Mouse (Mus musculus) lung, embryonic 15.5 days (tissue): ENCODE data around the gene Tpi1. TPM values are rescaled to one million over a fixed set of nuclear protein-coding genes. Genes with fewer than 3 reads are reported as not detected.
A peak's percentile ranks its signal among the peaks of the same experiment; 100 is the strongest.
"Not testable (repeated sequence)": the region's sequence is repeated elsewhere in the genome, so short reads cannot be mapped to it uniquely, and the experiment has no call there.

Experiments used
- ATAC-seq: fragments of 200-750 bp; cut with Nextera tagmentation; 2 replicates; pipeline ENCODE4 v1.8.0; 2017; ENCODE audit warnings: moderate number of reproducible peaks, borderline replicate concordance; ENCODE audit not compliant: low FRiP score, low TSS enrichment; ENCODE audit errors: extremely low read depth
- H3K27ac ChIP-seq: fragments of 300-500 bp; sonication (generic); 2 replicates; pipeline ENCODE4 v1.5.1; 2015; ENCODE audit warnings: moderate library complexity, mild to moderate bottlenecking, inconsistent platforms
- H3K27me3 ChIP-seq: fragments of 300-500 bp; sonication (generic); 2 replicates; pipeline ENCODE4 v1.6.1; 2015; ENCODE audit warnings: inconsistent platforms
- H3K36me3 ChIP-seq: fragments of 300-500 bp; sonication (generic); 2 replicates; pipeline ENCODE4 v1.6.1; 2015; ENCODE audit warnings: inconsistent platforms
- H3K4me1 ChIP-seq: fragments of 300-500 bp; sonication (generic); 2 replicates; pipeline ENCODE4 v1.6.1; 2015; ENCODE audit warnings: inconsistent platforms
- H3K4me2 ChIP-seq: fragments of 300-500 bp; sonication (generic); 2 replicates; pipeline ENCODE4 v1.6.1; 2015; ENCODE audit warnings: inconsistent platforms, mild to moderate bottlenecking, moderate library complexity
- H3K4me3 ChIP-seq: fragments of 300-500 bp; sonication (generic); 2 replicates; pipeline ENCODE4 v1.5.1; 2015; ENCODE audit warnings: mild to moderate bottlenecking, inconsistent platforms
- H3K9ac ChIP-seq: fragments of 300-500 bp; sonication (generic); 2 replicates; pipeline ENCODE4 v1.6.1; 2015; ENCODE audit warnings: inconsistent platforms
- H3K9me3 ChIP-seq: fragments of 300-500 bp; sonication (generic); 2 replicates; pipeline ENCODE4 v1.6.1; 2016; ENCODE audit warnings: inconsistent platforms
- WGBS: fragments of 180-500 bp; shearing (Covaris S2); methylation state at CpG from one replicate; pipeline ENCODE4 v1.1.7; 2015; 5-methylcytosine and 5-hydroxymethylcytosine counted together
- polyA plus RNA-seq: library from polyadenylated mRNA; unstranded; fragments of >200 nt; fragmentation: Nextera tagmentation; extraction: Ambion mirVana; gene quantifications from 2 replicates; pipeline ENCODE4 v1.2.1, GENCODE M21; 2015

The Tpi1 gene
- polyA plus RNA-seq, 1 experiment from 2014 or later = 712 TPM

- Histone ChIP-seq H3K36me3 (peaks cover 51% of the 10 kb centered on the region), H3K9ac (no peak overlapping the region), H3K9me3 (no peaks in the 10 kb centered on the region), H3K27me3 (no peaks in the 10 kb centered on the region), H3K4me3 (peak overlapping the region; percentile 78), H3K4me2 (peak overlapping the region; percentile 71), H3K27ac (peak overlapping the region; percentile 93), H3K4me1 (peaks cover 36% of the 10 kb centered on the region)
- peak; percentile 43; the same call in 1 of the 2 replicates for ATAC-seq
- 26% methylated on average over 8 of the region's 8 CpGs for whole genome bisulfite sequencing
Observed at GRCm38 (mm10) chr6:124814448-124814847, 352 bp upstream of the Tpi1 start.

GRCm38 (mm10) chr6:124813496-124813895, 600 bp downstream of the Tpi1 start:
- Histone ChIP-seq H3K4me3 (peak overlapping the region; percentile 78), H3K27ac (peak overlapping the region; percentile 93), H3K4me2 (peak overlapping the region; percentile 71), H3K36me3 (peaks cover 41% of the 10 kb centered on the region), H3K4me1 (peaks cover 36% of the 10 kb centered on the region), H3K9ac (peak overlapping the region; percentile 85), H3K9me3 (no peaks in the 10 kb centered on the region), H3K27me3 (no peaks in the 10 kb centered on the region)
- peak; percentile 50 for ATAC-seq
- 0% methylated on average over 18 of the region's 18 CpGs for WGBS

GRCm38 (mm10) chr6:124812848-124813247, 1.2 kb downstream of the Tpi1 start:
- Histone ChIP-seq H3K4me3 (peak overlapping the region; percentile 78), H3K4me2 (peak overlapping the region; percentile 71), H3K27ac (peak overlapping the region; percentile 93), H3K4me1 (peaks cover 41% of the 10 kb centered on the region), H3K9ac (peak overlapping the region; percentile 85), H3K36me3 (peaks cover 35% of the 10 kb centered on the region), H3K27me3 (no peaks in the 10 kb centered on the region), H3K9me3 (no peaks in the 10 kb centered on the region)
- 14% methylated on average over 9 of the region's 9 CpGs for WGBS
- no peak for ATAC-seq

- Histone ChIP-seq H3K4me1 (peaks cover 41% of the 10 kb centered on the region), H3K4me3 (peak overlapping the region; percentile 78), H3K9ac (0 out of 2 replicates have a peak overlapping the region, but pooled peaks have one; percentile 85), H3K27ac (no peak overlapping the region), H3K36me3 (peaks cover 26% of the 10 kb centered on the region), H3K27me3 (no peaks in the 10 kb centered on the region), H3K4me2 (peak overlapping the region; percentile 71), H3K9me3 (no peaks in the 10 kb centered on the region)
- WGBS = 74% methylated on average over 24 of the region's 24 CpGs
- no peak for ATAC-seq
Observed at GRCm38 (mm10) chr6:124811701-124812560, 2.2 kb downstream of the Tpi1 start.

- Histone ChIP-seq H3K4me1 (peaks cover 44% of the 10 kb centered on the region), H3K27me3 (no peaks in the 10 kb centered on the region), H3K4me2 (no peak overlapping the region), H3K9me3 (no peaks in the 10 kb centered on the region), H3K9ac (no peak overlapping the region), H3K4me3 (no peak overlapping the region), H3K27ac (no peak overlapping the region), H3K36me3 (peaks cover 20% of the 10 kb centered on the region)
- no peak for ATAC-seq
- 64% methylated on average over 4 of the region's 4 CpGs for WGBS
Observed at GRCm38 (mm10) chr6:124811403-124811665, 2.8 kb downstream of the Tpi1 start.

GRCm38 (mm10) chr6:124810566-124811402, 3.3 kb downstream of the Tpi1 start:
- not testable (repeated sequence) for H3K27me3 ChIP-seq, H3K27ac ChIP-seq, H3K9ac ChIP-seq, ATAC-seq, H3K9me3 ChIP-seq, H3K4me3 ChIP-seq
- peak overlapping the region; percentile 86; the same call in 1 of the 2 replicates for H3K4me2 ChIP-seq
- WGBS = 79% methylated on average over 11 of the region's 11 CpGs
- peaks cover 19% of the 10 kb centered on the region for H3K36me3 ChIP-seq
- peaks cover 50% of the 10 kb centered on the region for H3K4me1 ChIP-seq

- WGBS = 41% methylated on average over 14 of the region's 14 CpGs
- Histone ChIP-seq H3K36me3 (peaks cover 15% of the 10 kb centered on the region), H3K4me1 (peaks cover 52% of the 10 kb centered on the region), H3K9ac (peak overlapping the region; percentile 60), H3K4me2 (peak overlapping the region; percentile 86), H3K27ac (peak overlapping the region; percentile 93), H3K27me3 (no peaks in the 10 kb centered on the region), H3K4me3 (peak overlapping the region; percentile 53), H3K9me3 (no peaks in the 10 kb centered on the region)
- no peak; the same call in 1 of the 2 replicates for ATAC-seq
Observed at GRCm38 (mm10) chr6:124809775-124810538, 4.1 kb downstream of the Tpi1 start.

- WGBS = 0% methylated on average over 35 of the region's 35 CpGs
- H3K27me3 ChIP-seq = no peaks in the 10 kb centered on the region
- no peaks in the 10 kb centered on the region for H3K9me3 ChIP-seq
- peak overlapping the region; percentile 86 for H3K4me2 ChIP-seq
- peaks cover 15% of the 10 kb centered on the region for H3K36me3 ChIP-seq
- ATAC-seq = peak; percentile 19; the same call in 1 of the 2 replicates
- peak overlapping the region; percentile 60 for H3K9ac ChIP-seq
- H3K4me1 ChIP-seq = peaks cover 44% of the 10 kb centered on the region
- peak overlapping the region; percentile 93 for H3K27ac ChIP-seq
- H3K4me3 ChIP-seq = peak overlapping the region; percentile 53
Observed at GRCm38 (mm10) chr6:124809052-124809774, 4.9 kb downstream of the Tpi1 start.

GRCm38 (mm10) chr6:124808358-124809012, 5.6 kb downstream of the Tpi1 start, which contains the start of gene Spsb2:
TSS of gene Spsb2 (plus strand) at chr6:124808661.
- H3K27ac ChIP-seq = peak within 1 kb of the TSS; percentile 93
- peak within 1 kb of the TSS; percentile 53 for H3K4me3 ChIP-seq
- 3% methylated on average over 29 of the region's 29 CpGs for WGBS
- H3K9ac ChIP-seq = peak within 1 kb of the TSS; percentile 60
- H3K36me3 ChIP-seq = peaks cover 15% of the 10 kb centered on the region
- no peaks in the 10 kb centered on the region for H3K27me3 ChIP-seq
- H3K9me3 ChIP-seq = no peaks in the 10 kb centered on the region
- H3K4me1 ChIP-seq = peaks cover 43% of the 10 kb centered on the region
- peak; percentile 64; the same call in 1 of the 2 replicates for ATAC-seq
- peak within 1 kb of the TSS; percentile 86 for H3K4me2 ChIP-seq

- no peak overlapping the region for H3K9ac ChIP-seq
- H3K36me3 ChIP-seq = peaks cover 15% of the 10 kb centered on the region
- H3K4me3 ChIP-seq = peak overlapping the region; percentile 53
- H3K4me1 ChIP-seq = peaks cover 42% of the 10 kb centered on the region
- H3K4me2 ChIP-seq = peak overlapping the region; percentile 86
- H3K27me3 ChIP-seq = no peaks in the 10 kb centered on the region
- ATAC-seq = no peak
- WGBS = 60% methylated on average over 6 of the region's 6 CpGs
- peak overlapping the region; percentile 93 for H3K27ac ChIP-seq
- H3K9me3 ChIP-seq = no peaks in the 10 kb centered on the region
Observed at GRCm38 (mm10) chr6:124807986-124808357, 6.1 kb downstream of the Tpi1 start.
